Mouse (Mus musculus) thymus, adult 2 months (tissue): ENCODE measurements around the gene Ngef. TPM values are rescaled to one million over a fixed set of nuclear protein-coding genes. Genes with fewer than 3 reads are reported as not detected.

Experiments used
- DNase-seq: peaks from one replicate; pipeline ENCODE4 v3.0.0; 2021
- H3K27ac ChIP-seq: fragments of 200-500 bp; 2 replicates; pipeline ENCODE4 v1.5.1; 2012; ENCODE audit warnings: low read length, control low read depth; ENCODE audit not compliant: control insufficient read depth, insufficient read depth
- H3K27me3 ChIP-seq: fragments of 200-500 bp; 2 replicates; pipeline ENCODE4 v1.6.1; 2012; ENCODE audit warnings: mild to moderate bottlenecking, low read length, moderate library complexity, mixed read lengths; ENCODE audit not compliant: control insufficient read depth, insufficient read depth
- H3K36me3 ChIP-seq: fragments of 200-500 bp; 2 replicates; pipeline ENCODE4 v1.6.1; 2012; ENCODE audit warnings: mild to moderate bottlenecking, low read length, moderate library complexity; ENCODE audit not compliant: control insufficient read depth, insufficient read depth
- H3K4me1 ChIP-seq: fragments of 200-500 bp; replicated peaks from 2 replicates; pipeline ENCODE4 v1.6.1; 2012; ENCODE audit warnings: low read length; ENCODE audit not compliant: control insufficient read depth, insufficient read depth
- H3K4me3 ChIP-seq: fragments of 200-500 bp; 2 replicates; pipeline ENCODE4 v1.5.1; 2012; ENCODE audit warnings: mild to moderate bottlenecking, low read length, control low read depth, moderate library complexity; ENCODE audit not compliant: control insufficient read depth, insufficient read depth
- CTCF ChIP-seq: fragments of 200-500 bp; IDR thresholded peaks from 2 replicates; pipeline ENCODE4 v1.5.1; 2012; ENCODE audit warnings: mild to moderate bottlenecking, control low read depth, low read length, moderate library complexity, borderline replicate concordance; ENCODE audit not compliant: control insufficient read depth, poor library complexity, insufficient read depth; ENCODE audit errors: extremely low read depth
- POLR2A ChIP-seq: fragments of 200-500 bp; IDR thresholded peaks from 2 replicates; pipeline ENCODE4 v1.6.1; 2012; ENCODE audit warnings: mild to moderate bottlenecking, low read length, control low read depth, moderate library complexity; ENCODE audit not compliant: control insufficient read depth, poor library complexity, insufficient read depth; ENCODE audit errors: extremely low read depth
- WGBS: fragments of 180-500 bp; shearing (Covaris S2); methylation state at CpG from one replicate; pipeline ENCODE4 v1.1.7; 2018; 5-methylcytosine and 5-hydroxymethylcytosine counted together
- polyA plus RNA-seq: library from polyadenylated mRNA; depleted of rRNA; stranded (reverse); fragments of >200 nt; gene quantifications from 2 replicates; pipeline ENCODE4 v1.2.3, GENCODE M21; 2012

Ngef gene
- polyA plus RNA-seq, 1 experiment, result 0.32 TPM

DNA sequence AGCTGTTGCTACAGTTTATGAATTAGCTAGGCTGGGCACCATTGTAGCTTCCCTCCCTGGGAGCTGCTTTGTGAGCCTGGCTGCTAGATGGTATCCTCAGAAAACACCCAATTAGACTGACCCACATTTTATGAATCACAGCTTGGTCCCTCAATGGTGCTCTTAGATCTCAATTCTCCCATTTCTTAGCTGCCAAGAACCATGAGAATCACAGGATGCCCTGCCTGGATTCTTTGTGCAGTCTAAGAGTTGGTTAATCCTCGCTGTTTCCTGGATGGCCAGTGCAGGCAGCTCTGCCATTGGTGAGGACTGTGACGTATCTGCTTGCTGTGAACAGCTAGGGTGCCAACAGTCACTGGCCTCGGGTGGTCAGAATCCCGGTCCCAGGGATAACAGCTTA lies 80.1 kb downstream of the Ngef start:
- H3K4me1 ChIP-seq, result no peaks in the 10 kb centered on the region
- H3K27me3 ChIP-seq, result no peaks in the 10 kb centered on the region
- TF ChIP-seq CTCF (no peak), POLR2A (no peak)
- 90% methylated on average over 4 of the region's 4 CpGs for WGBS
- H3K27ac ChIP-seq, result no peak overlapping the region
- DNase-seq, result no peak
- H3K4me3 ChIP-seq, result no peak overlapping the region
- H3K36me3 ChIP-seq, result no peaks in the 10 kb centered on the region

DNA sequence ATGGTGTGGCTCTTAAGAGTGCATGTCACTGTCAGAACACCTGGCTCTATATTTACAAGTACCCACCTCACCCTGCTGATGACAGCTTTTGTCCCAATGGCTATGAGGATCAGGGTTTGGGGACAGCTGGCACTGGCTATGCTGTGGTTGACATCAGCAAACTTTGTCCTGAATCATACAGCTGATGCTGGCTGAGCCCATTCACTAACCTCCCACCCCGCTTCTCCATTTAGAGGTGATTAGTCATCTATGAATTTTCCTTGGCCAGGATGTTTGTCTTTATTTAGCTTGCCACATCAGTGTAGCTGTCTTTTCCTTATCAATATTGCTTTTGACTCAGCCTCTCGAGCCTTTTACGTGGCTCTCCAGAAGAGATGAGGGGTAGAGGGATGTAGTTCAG lies 81.4 kb downstream of the Ngef start:
- TF ChIP-seq CTCF (no peak), POLR2A (no peak)
- no peak overlapping the region for H3K27ac ChIP-seq
- no peaks in the 10 kb centered on the region for H3K4me1 ChIP-seq
- no peaks in the 10 kb centered on the region for H3K27me3 ChIP-seq
- no peak for DNase-seq
- WGBS, result 88% methylated on average over 3 of the region's 3 CpGs
- H3K36me3 ChIP-seq, result no peaks in the 10 kb centered on the region
- no peak overlapping the region for H3K4me3 ChIP-seq

DNA sequence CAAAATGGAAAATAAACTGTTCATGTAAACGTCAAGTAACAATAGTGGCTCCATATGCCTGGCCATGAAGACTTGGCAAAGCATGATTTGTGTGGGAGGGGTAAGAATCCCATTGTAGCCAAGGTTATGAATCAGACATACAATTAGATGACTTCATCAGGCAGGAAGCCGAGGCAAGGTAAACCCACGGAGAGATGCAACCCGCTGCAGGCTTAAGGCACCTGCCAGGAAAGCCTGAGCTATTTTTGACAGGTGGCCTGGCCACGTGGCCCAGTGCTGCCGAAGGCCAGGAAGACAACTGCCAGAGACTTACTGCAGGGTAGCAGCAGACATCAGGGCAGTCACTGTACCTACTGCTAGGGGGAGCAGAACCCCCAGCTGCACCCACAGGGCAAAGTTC lies 87.3 kb downstream of the Ngef start:
- DNase-seq, result peak; percentile 22
- H3K27me3 ChIP-seq, result no peaks in the 10 kb centered on the region
- WGBS, result 32% methylated on average over 6 of the region's 6 CpGs
- no peaks in the 10 kb centered on the region for H3K4me1 ChIP-seq
- H3K27ac ChIP-seq, result no peak overlapping the region
- no peaks in the 10 kb centered on the region for H3K36me3 ChIP-seq
- H3K4me3 ChIP-seq, result no peak overlapping the region
- TF ChIP-seq POLR2A (no peak), CTCF (no peak)

DNA sequence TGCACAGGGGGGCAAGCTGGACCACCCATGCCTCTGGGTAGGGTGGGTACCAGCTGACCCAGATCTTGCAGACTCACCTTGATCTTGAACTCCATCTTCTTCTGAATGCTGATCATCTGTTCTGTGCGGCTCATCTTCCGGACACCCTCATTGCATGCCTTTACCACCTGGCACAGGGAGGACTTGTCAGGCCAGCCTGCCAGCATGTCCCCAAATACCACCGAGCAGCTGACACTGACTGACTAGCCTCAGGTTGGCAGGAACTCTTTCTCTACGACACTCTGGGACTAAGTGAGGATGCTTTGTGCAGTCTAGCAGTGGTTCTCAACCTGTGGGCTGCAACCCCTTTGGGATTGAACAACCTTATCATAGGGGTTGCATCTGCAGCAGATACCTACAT lies 91.1 kb downstream of the Ngef start:
- Histone ChIP-seq H3K36me3 (no peaks in the 10 kb centered on the region), H3K4me1 (no peaks in the 10 kb centered on the region), H3K4me3 (no peak overlapping the region), H3K27me3 (no peaks in the 10 kb centered on the region), H3K27ac (no peak overlapping the region)
- no peak for DNase-seq
- no peak for TF ChIP-seq CTCF
- TF ChIP-seq POLR2A, result no peak
- WGBS, result 95% methylated on average over 4 of the region's 4 CpGs

DNA sequence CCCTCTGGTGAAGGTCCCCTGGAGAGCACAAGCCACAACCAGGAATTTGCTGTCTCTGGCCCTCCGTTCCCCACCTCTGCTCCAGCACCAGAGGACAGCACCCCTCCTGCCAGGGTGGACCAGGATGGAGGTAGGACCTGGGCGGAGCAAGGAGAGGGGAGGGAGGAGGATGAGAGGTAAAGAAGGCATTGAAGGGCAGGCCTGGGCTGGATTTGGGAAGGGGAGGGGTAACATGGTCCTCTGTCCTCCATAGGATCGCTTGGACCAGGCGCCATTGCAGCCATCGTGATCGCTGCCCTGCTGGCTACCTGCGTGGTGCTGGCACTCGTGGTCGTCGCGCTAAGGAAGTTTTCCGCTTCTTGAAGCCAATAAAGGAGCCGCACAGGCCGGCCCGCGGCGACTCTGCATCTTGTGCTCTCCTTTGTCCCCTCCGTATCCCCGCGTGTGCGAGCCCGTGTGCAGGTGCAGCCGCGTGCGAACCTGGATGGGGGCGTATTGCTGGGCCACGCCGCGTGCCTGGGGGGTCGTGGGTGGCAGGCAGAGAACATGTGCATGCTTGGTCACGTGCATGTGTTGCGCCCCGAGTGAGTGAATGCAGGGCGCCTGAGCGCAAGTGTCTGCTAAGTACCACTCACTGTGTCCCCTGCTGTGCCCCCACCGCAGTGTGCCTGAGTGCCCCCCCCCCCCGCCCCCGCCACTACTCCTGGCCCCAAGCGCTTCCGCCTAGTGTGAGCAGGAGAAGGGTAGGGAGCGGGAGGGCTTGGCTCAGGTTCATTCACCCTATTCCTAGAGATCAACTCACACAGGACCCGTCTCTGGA lies 98.4 kb downstream of the Ngef start:
- no peak for DNase-seq
- WGBS, result 18% methylated on average over 42 of the region's 42 CpGs
- no peak for TF ChIP-seq CTCF
- TF ChIP-seq POLR2A, result no peak
- H3K4me1 ChIP-seq, result no peaks in the 10 kb centered on the region
- H3K36me3 ChIP-seq, result no peaks in the 10 kb centered on the region
- no peak overlapping the region for H3K4me3 ChIP-seq
- no peaks in the 10 kb centered on the region for H3K27me3 ChIP-seq
- no peak overlapping the region for H3K27ac ChIP-seq

DNA sequence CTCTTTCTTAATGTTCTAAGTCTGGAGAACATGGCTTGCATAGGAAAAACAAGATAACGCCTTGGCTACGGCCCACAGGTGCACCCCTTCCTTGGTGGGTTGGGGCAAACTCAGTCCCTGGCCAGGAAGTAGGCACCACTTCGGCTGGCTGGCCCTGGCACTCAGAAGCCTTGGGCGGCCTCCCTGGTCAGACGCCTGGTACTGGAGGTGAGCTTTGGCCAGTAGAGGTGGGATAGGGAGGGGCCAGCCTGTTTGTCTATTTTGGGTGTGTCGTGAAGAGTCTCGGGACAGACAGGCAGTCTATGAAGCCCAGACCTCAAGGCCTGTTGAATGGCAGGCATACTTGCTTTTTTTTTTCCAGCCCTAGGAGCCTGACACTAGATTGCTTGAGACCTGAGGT lies 101.1 kb downstream of the Ngef start:
- no peak overlapping the region for H3K27ac ChIP-seq
- DNase-seq, result no peak
- TF ChIP-seq CTCF (no peak), POLR2A (no peak)
- H3K36me3 ChIP-seq, result no peaks in the 10 kb centered on the region
- 92% methylated on average over 7 of the region's 7 CpGs for WGBS
- H3K4me1 ChIP-seq, result no peaks in the 10 kb centered on the region
- H3K4me3 ChIP-seq, result no peak overlapping the region
- H3K27me3 ChIP-seq, result no peaks in the 10 kb centered on the region
